Mouse (Mus musculus) lung, embryonic 14.5 days (tissue): ENCODE measurements around the gene Ppp1r37. TPM values are rescaled to one million over a fixed set of nuclear protein-coding genes. Genes with fewer than 3 reads are reported as not detected.

Source experiments
- ATAC-seq: fragments of 200-750 bp; cut with Nextera tagmentation; 2 replicates; pipeline ENCODE4 v1.8.0; 2017; ENCODE audit warnings: mild to moderate bottlenecking, moderate TSS enrichment, moderate library complexity; ENCODE audit not compliant: insufficient read depth
- DNase-seq: peaks from one replicate; pipeline ENCODE4 v3.0.0-alpha.2; 2015
- H3K27ac ChIP-seq: fragments of 300-500 bp; sonication (generic); 2 replicates; pipeline ENCODE4 v1.5.1; 2014; ENCODE audit warnings: low read depth, mild to moderate bottlenecking, moderate library complexity
- H3K27me3 ChIP-seq: fragments of 300-500 bp; sonication (generic); 2 replicates; pipeline ENCODE4 v1.6.1; 2014; ENCODE audit warnings: low read length, control low read depth; ENCODE audit not compliant: insufficient read depth
- H3K36me3 ChIP-seq: fragments of 300-500 bp; sonication (generic); 2 replicates; pipeline ENCODE4 v1.6.1; 2014; ENCODE audit warnings: control low read depth; ENCODE audit not compliant: insufficient read depth
- H3K4me1 ChIP-seq: fragments of 300-500 bp; sonication (generic); 2 replicates; pipeline ENCODE4 v1.6.1; 2014; ENCODE audit warnings: antibody characterized with exemption, control low read depth; ENCODE audit not compliant: insufficient read depth
- H3K4me2 ChIP-seq: fragments of 300-500 bp; sonication (generic); 2 replicates; pipeline ENCODE4 v1.6.1; 2014; ENCODE audit warnings: mild to moderate bottlenecking
- H3K4me3 ChIP-seq: fragments of 300-500 bp; sonication (generic); 2 replicates; pipeline ENCODE4 v1.5.1; 2014; ENCODE audit warnings: low read depth, low read length
- H3K9ac ChIP-seq: fragments of 300-500 bp; sonication (generic); 2 replicates; pipeline ENCODE4 v1.6.1; 2014
- H3K9me3 ChIP-seq: fragments of 300-500 bp; sonication (generic); 2 replicates; pipeline ENCODE4 v1.6.1; 2016; ENCODE audit warnings: low read depth, low read length, control low read depth
- CTCF ChIP-seq: IDR thresholded peaks from 2 replicates; pipeline ENCODE4 v1.5.1; 2016; ENCODE audit warnings: antibody characterized with exemption, low read depth
- WGBS: fragments of 180-500 bp; shearing (Covaris S2); extraction: QIAGEN DNeasy Blood & Tissue Kit; methylation state at CpG from one replicate; pipeline ENCODE4 v1.1.7; 2014; 5-methylcytosine and 5-hydroxymethylcytosine counted together
- polyA plus RNA-seq: library from polyadenylated mRNA; unstranded; fragments of >200 nt; fragmentation: Nextera tagmentation; extraction: Ambion mirVana; gene quantifications from 2 replicates; pipeline ENCODE4 v1.2.1, GENCODE M21; 2014

Gene Ppp1r37
- polyA plus RNA-seq, 1 experiment from 2014 or later = 6.2 TPM

GRCm38 (mm10) chr7:19603055-19603454, 40.2 kb upstream of the Ppp1r37 start:
- Histone ChIP-seq H3K4me1 (peaks cover 9% of the 10 kb centered on the region), H3K36me3 (peaks cover 41% of the 10 kb centered on the region), H3K9me3 (no peaks in the 10 kb centered on the region), H3K4me2 (peak overlapping the region; percentile 93), H3K4me3 (peak overlapping the region; percentile 96), H3K27me3 (no peaks in the 10 kb centered on the region), H3K9ac (peak overlapping the region; percentile 95), H3K27ac (no peak overlapping the region)
- TF ChIP-seq CTCF = no peak
- no peak for DNase-seq
- no peak for ATAC-seq
- 77% methylated on average over 12 of the region's 12 CpGs for WGBS

- no peak for TF ChIP-seq CTCF
- DNase-seq (no peak), ATAC-seq (no peak)
- H3K9me3 ChIP-seq = no peaks in the 10 kb centered on the region
- H3K9ac ChIP-seq = no peak overlapping the region
- peaks cover 61% of the 10 kb centered on the region for H3K36me3 ChIP-seq
- 68% methylated on average over 5 of the region's 5 CpGs for WGBS
- no peak overlapping the region for H3K4me2 ChIP-seq
- H3K27me3 ChIP-seq = no peaks in the 10 kb centered on the region
- peaks cover 9% of the 10 kb centered on the region for H3K4me1 ChIP-seq
- H3K27ac ChIP-seq = no peak overlapping the region
- no peak overlapping the region for H3K4me3 ChIP-seq
Measured at GRCm38 (mm10) chr7:19600562-19600961, 37.7 kb upstream of the Ppp1r37 start.

GRCm38 (mm10) chr7:19593061-19593730, 30.3 kb upstream of the Ppp1r37 start:
- WGBS = 88% methylated on average over 10 of the region's 10 CpGs
- Histone ChIP-seq H3K4me1 (no peaks in the 10 kb centered on the region), H3K9ac (no peak overlapping the region), H3K27me3 (no peaks in the 10 kb centered on the region), H3K9me3 (no peaks in the 10 kb centered on the region), H3K27ac (no peak overlapping the region), H3K36me3 (peaks cover 93% of the 10 kb centered on the region), H3K4me3 (no peak overlapping the region), H3K4me2 (no peak overlapping the region)
- no peak for TF ChIP-seq CTCF
- DNase-seq (no peak), ATAC-seq (no peak)

GRCm38 (mm10) chr7:19589917-19590316, 27.0 kb upstream of the Ppp1r37 start:
- TF ChIP-seq CTCF = peak; percentile 95
- Histone ChIP-seq H3K36me3 (peaks cover 98% of the 10 kb centered on the region), H3K27ac (no peak overlapping the region), H3K27me3 (no peaks in the 10 kb centered on the region), H3K4me2 (no peak overlapping the region), H3K9ac (no peak overlapping the region), H3K9me3 (no peaks in the 10 kb centered on the region), H3K4me1 (no peaks in the 10 kb centered on the region), H3K4me3 (no peak overlapping the region)
- DNase-seq = peak; percentile 87
- WGBS = 52% methylated on average over 3 of the region's 3 CpGs
- ATAC-seq = peak; percentile 19; the same call in 1 of the 2 replicates

- no peak for ATAC-seq
- DNase-seq = peak; percentile 74
Measured at GRCm38 (mm10) chr7:19589207-19589606, 26.3 kb upstream of the Ppp1r37 start.

GRCm38 (mm10) chr7:19586269-19586668, 23.4 kb upstream of the Ppp1r37 start:
- no peak for ATAC-seq

More at GRCm38 (mm10) chr7:19589207-19589606, 26.3 kb upstream of the Ppp1r37 start:
- WGBS = 43% methylated on average over 3 of the region's 3 CpGs
- Histone ChIP-seq H3K27ac (no peak overlapping the region), H3K4me3 (no peak overlapping the region), H3K9ac (no peak overlapping the region), H3K4me2 (no peak overlapping the region), H3K9me3 (no peaks in the 10 kb centered on the region), H3K27me3 (no peaks in the 10 kb centered on the region), H3K36me3 (peaks cover 100% of the 10 kb centered on the region), H3K4me1 (no peaks in the 10 kb centered on the region)
- peak; percentile 73 for TF ChIP-seq CTCF

GRCm38 (mm10) chr7:19580634-19581033, 17.8 kb upstream of the Ppp1r37 start:
- Histone ChIP-seq H3K4me3 (no peak overlapping the region), H3K27me3 (peaks cover 32% of the 10 kb centered on the region), H3K27ac (no peak overlapping the region), H3K4me2 (no peak overlapping the region), H3K36me3 (peaks cover 53% of the 10 kb centered on the region), H3K9ac (no peak overlapping the region), H3K4me1 (0 out of 2 replicates have a peak, but pooled peaks cover 3% of the 10 kb centered on the region), H3K9me3 (no peaks in the 10 kb centered on the region)
- DNase-seq = no peak
- 75% methylated on average over 8 of the region's 8 CpGs for WGBS
- no peak for TF ChIP-seq CTCF
- no peak for ATAC-seq

More at GRCm38 (mm10) chr7:19586269-19586668, 23.4 kb upstream of the Ppp1r37 start:
- no peaks in the 10 kb centered on the region for H3K9me3 ChIP-seq
- H3K27ac ChIP-seq = no peak overlapping the region
- no peak for DNase-seq
- no peak overlapping the region for H3K4me2 ChIP-seq
- H3K36me3 ChIP-seq = peaks cover 96% of the 10 kb centered on the region
- TF ChIP-seq CTCF = no peak
- 80% methylated on average over 46 of the region's 46 CpGs for WGBS
- no peak overlapping the region for H3K4me3 ChIP-seq
- no peaks in the 10 kb centered on the region for H3K27me3 ChIP-seq
- H3K9ac ChIP-seq = no peak overlapping the region
- H3K4me1 ChIP-seq = no peaks in the 10 kb centered on the region
